Comparison of ENCODE assay signal across 11 mouse cellular contexts in genomic region chr2:57772315-57772714, GRCm38 (mm10).
A peak's percentile ranks its signal among the peaks of the same experiment; 100 is the strongest.
DNase-seq lines count a peak whose midpoint lies in the region; ATAC-seq lines count a peak whose summit lies in the region.
"Had no signal": no experiment of that assay in that cellular context is flagged by ENCODE, and none has a peak within 500 bp of the region (broad histone marks: within the 10 kb centered on the region; RNA-seq: fewer than 3 reads in every experiment).

No protein-coding gene starts in this region.

- H3K4me1 ChIP-seq in hindbrain, embryonic 14.5 days (replicated peaks; ENCODE audit: control insufficient read depth, insufficient read depth, low read length), result no peaks in the 10 kb centered on the region
- H3K4me1 ChIP-seq in hindbrain, embryonic 12.5 days, result no peaks in the 10 kb centered on the region
- H3K4me1 ChIP-seq: limb, embryonic 10.5 days had no signal

- DNase-seq in hindbrain, embryonic 14.5 days (ENCODE audit: low spot score), result peak; percentile 43
- DNase-seq in thymus, postnatal 0 days (ENCODE audit: low spot score), result peak; percentile 2
- DNase-seq in thymus, postnatal 36 days, result no peak
- no peak for DNase-seq in adrenal gland, postnatal 14 days
- DNase-seq in right cerebral cortex, postnatal 14 days, result no peak
- no peak for DNase-seq in frontal cortex, postnatal 10 days (ENCODE audit: low spot score in 2 of 2)

- no peak overlapping the region for H3K9ac ChIP-seq in hindbrain, embryonic 14.5 days
- no peak overlapping the region for H3K9ac ChIP-seq in hindbrain, embryonic 12.5 days

- H3K27me3 ChIP-seq in hindbrain, embryonic 14.5 days (ENCODE audit: control insufficient read depth, insufficient read depth, low read length), result no peaks in the 10 kb centered on the region
- no peaks in the 10 kb centered on the region for H3K27me3 ChIP-seq in hindbrain, embryonic 12.5 days

- no peak overlapping the region for H3K4me3 ChIP-seq in hindbrain, embryonic 14.5 days (replicated peaks; ENCODE audit: low read length)
- no peak overlapping the region for H3K4me3 ChIP-seq in hindbrain, embryonic 12.5 days
- H3K4me3 ChIP-seq: limb, embryonic 10.5 days had no signal

- WGBS in hindbrain, embryonic 14.5 days, result 88% methylated on average over 2 of the region's 2 CpGs
- 72% methylated on average over 2 of the region's 2 CpGs for WGBS in hindbrain, embryonic 12.5 days

- H3K36me3 ChIP-seq in hindbrain, embryonic 14.5 days (replicated peaks; ENCODE audit: control insufficient read depth, insufficient read depth), result no peaks in the 10 kb centered on the region
- no peaks in the 10 kb centered on the region for H3K36me3 ChIP-seq in hindbrain, embryonic 12.5 days
- H3K36me3 ChIP-seq: limb, embryonic 10.5 days had no signal

- ATAC-seq in hindbrain, embryonic 14.5 days (ENCODE audit: low FRiP score), result no peak
- ATAC-seq in hindbrain, embryonic 12.5 days (ENCODE audit: low FRiP score), result no peak
- ATAC-seq in common myeloid progenitor, adult 5-6 weeks (replicated peaks; ENCODE audit: low read depth, poor library complexity, severe bottlenecking), result peak; percentile 80
- ATAC-seq: forebrain, embryonic 16.5 days had no signal

- no peaks in the 10 kb centered on the region for H3K9me3 ChIP-seq in hindbrain, embryonic 14.5 days (ENCODE audit: control insufficient read depth, low read length)
- no peaks in the 10 kb centered on the region for H3K9me3 ChIP-seq in hindbrain, embryonic 12.5 days (replicated peaks)
- H3K9me3 ChIP-seq: limb, embryonic 10.5 days had no signal

- H3K4me2 ChIP-seq in hindbrain, embryonic 14.5 days (replicated peaks), result no peak overlapping the region
- no peak overlapping the region for H3K4me2 ChIP-seq in hindbrain, embryonic 12.5 days (replicated peaks)

- H3K27ac ChIP-seq in hindbrain, embryonic 14.5 days, result no peak overlapping the region
- no peak overlapping the region for H3K27ac ChIP-seq in hindbrain, embryonic 12.5 days
- H3K27ac ChIP-seq: limb, embryonic 10.5 days; macrophage had no signal

Comparison
In these comparisons a context has a peak if more than half of its experiments do, and no peak if none do; other contexts are left out.
1. DNase-seq: peak in hindbrain, embryonic 14.5 days (single experiment) and thymus, postnatal 0 days (single experiment); none in thymus, postnatal 36 days (0 of 2), adrenal gland, postnatal 14 days (single experiment), right cerebral cortex, postnatal 14 days (single experiment) and frontal cortex, postnatal 10 days (0 of 2).